Mouse (Mus musculus): ENCODE measurements around the gene Astn1.

DNA sequence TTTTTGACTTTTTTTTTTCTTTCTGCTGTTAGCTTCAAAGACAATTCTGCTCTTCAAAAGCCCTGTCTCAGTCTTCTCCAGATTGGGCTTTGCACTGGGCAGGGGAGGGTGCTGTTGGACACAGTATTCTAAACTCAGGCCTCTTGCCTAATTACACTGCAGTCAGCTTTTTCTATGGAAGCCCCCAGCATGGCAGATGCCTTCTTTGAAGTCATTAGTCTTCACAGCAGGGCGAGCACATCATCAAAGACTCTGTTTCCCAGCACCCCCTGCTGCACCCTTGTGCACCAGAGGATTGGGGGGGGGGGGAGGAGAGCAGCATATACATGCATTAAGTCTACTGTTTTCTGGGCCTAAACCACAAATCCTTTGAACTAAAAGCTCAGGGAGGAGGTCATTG lies 174.8 kb downstream of the Astn1 start:
- TF ChIP-seq CTCF (IDR thresholded peaks at IDR 0.05; ENCODE audit: extremely low read depth, insufficient read depth, insufficient read length, insufficient replicate concordance) = no peak
- no peak for TF ChIP-seq POLR2A (IDR thresholded peaks at IDR 0.05; ENCODE audit: low read depth, low read length)

Data from spleen, adult 2 months (tissue).